Mouse (Mus musculus): Measurements from ENCODE around the gene Crygn.

GRCm38 (mm10) chr5:24725897-24726296 is 31.9 kb downstream of the Crygn start:
- no peak for TF ChIP-seq CTCF (IDR thresholded peaks at IDR 0.05; ENCODE audit: extremely low read depth, insufficient read length, insufficient replicate concordance, low read depth, low read length)
- no peak for TF ChIP-seq POLR2A (IDR thresholded peaks at IDR 0.05; ENCODE audit: low read depth, low read length)

Measured in small intestine, adult 2 months (tissue).